Mouse (Mus musculus) erythroblast, embryonic 14.5 days (primary cell): ENCODE measurements around the gene Gm17349.

Experiments used
- GATA1 ChIP-seq: IDR thresholded peaks from 2 replicates; pipeline ENCODE4 v1.6.1; 2012; ENCODE audit warnings: low read length, inconsistent platforms, mixed read lengths
- TAL1 ChIP-seq: IDR thresholded peaks from 3 replicates; pipeline ENCODE4 v1.6.1; 2012; ENCODE audit warnings: low read length, inconsistent platforms, mixed read lengths

- no peak for TF ChIP-seq GATA1
- TF ChIP-seq TAL1 = no peak
These were observed 16.8 kb upstream of the Gm17349 start for GRCm38 (mm10) chr15:99721921-99722743.
